Mouse (Mus musculus) erythroid progenitor cell, adult 5-6 weeks (primary cell): ENCODE data around the gene Tmem131. TPM values are rescaled to one million over a fixed set of nuclear protein-coding genes. Genes with fewer than 3 reads are reported as not detected.
"Not testable (repeated sequence)": the region's sequence is repeated elsewhere in the genome, so short reads cannot be mapped to it uniquely, and the experiment has no call there.

ENCODE experiments used
- ATAC-seq: replicated peaks from 2 replicates; pipeline ENCODE4 v1.8.0; 2016; ENCODE audit warnings: moderate number of reproducible peaks, mild to moderate bottlenecking, moderate TSS enrichment, inconsistent platforms; ENCODE audit not compliant: poor library complexity, low FRiP score, severe bottlenecking
- total RNA-seq, 2 experiments: library from RNA; stranded (forward) in 1 of 2; stranded (reverse) in 1 of 2; fragments of 150-400 nt in 1 of 2; fragments of 186-747, 209-891 nt in 1 of 2; gene quantifications; 2 replicates each; pipeline versions ENCODE4 v1.2.3 to v1.2.4; 2015 to 2017; ENCODE audit warnings: low replicate concordance in 2 of 2

Tmem131 gene
- total RNA-seq, 2 experiments from 2014 or later: 80.9 to 128 TPM

GRCm38 (mm10) chr1:36921614-36922393 lies 21.7 kb downstream of the Tmem131 start:
- ATAC-seq: no peak

- no peak; the same call in 1 of the 2 replicates for ATAC-seq
These were observed 22.7 kb downstream of the Tmem131 start for GRCm38 (mm10) chr1:36920726-36921125.

GRCm38 (mm10) chr1:36920154-36920716 lies 23.2 kb downstream of the Tmem131 start:
- ATAC-seq: peak; percentile 67

DNA sequence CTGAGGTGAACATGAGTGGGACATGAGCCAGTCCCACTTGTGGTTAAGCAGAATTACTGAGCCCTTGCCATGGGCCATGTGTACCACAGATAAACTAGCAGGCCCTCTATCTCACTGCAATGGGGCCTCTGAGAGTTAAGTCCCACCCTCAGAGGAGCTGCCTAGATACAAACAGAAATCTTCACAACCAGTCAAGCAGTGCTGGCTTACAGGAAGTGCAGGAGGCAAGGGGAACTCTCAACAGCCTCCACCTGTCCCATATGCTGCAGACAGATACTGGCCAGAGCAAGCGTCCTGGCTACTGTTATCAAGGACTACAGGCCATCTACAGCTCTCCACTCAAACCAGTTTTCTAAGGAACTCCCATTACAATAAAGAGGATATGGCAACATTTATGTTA lies 23.7 kb downstream of the Tmem131 start:
- peak; percentile 79 for ATAC-seq

- ATAC-seq: peak; percentile 35
These were observed 26.0 kb downstream of the Tmem131 start for GRCm38 (mm10) chr1:36917423-36917822.

DNA sequence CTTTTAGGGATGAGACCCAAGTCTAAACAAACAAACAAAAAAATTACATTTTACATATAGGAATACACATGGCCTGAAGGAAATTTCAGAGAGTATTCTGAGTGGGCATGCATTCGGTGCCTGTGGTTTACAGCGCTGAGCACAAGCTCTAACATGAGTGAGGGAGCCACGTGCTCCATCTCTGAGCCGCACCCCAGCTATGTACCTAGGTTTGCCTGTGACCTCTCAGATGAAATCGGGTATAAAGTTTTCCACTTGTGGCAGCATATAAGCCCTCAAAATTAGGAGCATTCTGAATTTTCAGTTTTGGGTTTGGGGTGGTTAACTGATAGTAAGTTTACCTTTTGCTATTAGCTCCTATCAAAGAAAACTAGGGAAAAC lies 28.3 kb downstream of the Tmem131 start:
- ATAC-seq: no peak

GRCm38 (mm10) chr1:36914455-36915199 lies 28.8 kb downstream of the Tmem131 start:
- ATAC-seq: no peak

- ATAC-seq: no peak
These were observed 29.7 kb downstream of the Tmem131 start for GRCm38 (mm10) chr1:36913806-36914205.

DNA sequence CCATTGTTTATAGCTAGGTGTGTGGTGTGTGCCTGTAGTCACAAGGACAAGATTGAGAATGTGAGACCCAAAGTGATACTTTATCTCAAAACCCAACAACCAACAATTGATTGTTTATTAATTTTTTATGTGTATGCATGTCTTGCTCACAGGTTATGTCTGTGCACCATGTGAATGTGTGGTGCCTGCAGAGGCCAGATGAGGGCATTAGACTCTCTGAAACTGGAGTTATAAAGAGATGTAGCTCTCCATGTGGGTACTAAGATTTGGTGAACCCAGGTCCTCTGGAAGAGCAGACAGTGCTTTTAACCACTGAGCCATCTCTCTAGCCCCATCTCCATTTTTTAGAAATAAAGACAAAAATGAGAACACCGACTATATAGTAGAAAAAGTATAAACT lies 31.2 kb downstream of the Tmem131 start:
- ATAC-seq: no peak

- no peak for ATAC-seq
These were observed 31.9 kb downstream of the Tmem131 start for GRCm38 (mm10) chr1:36911603-36912002.

GRCm38 (mm10) chr1:36910397-36910796 lies 33.1 kb downstream of the Tmem131 start:
- ATAC-seq: no peak

DNA sequence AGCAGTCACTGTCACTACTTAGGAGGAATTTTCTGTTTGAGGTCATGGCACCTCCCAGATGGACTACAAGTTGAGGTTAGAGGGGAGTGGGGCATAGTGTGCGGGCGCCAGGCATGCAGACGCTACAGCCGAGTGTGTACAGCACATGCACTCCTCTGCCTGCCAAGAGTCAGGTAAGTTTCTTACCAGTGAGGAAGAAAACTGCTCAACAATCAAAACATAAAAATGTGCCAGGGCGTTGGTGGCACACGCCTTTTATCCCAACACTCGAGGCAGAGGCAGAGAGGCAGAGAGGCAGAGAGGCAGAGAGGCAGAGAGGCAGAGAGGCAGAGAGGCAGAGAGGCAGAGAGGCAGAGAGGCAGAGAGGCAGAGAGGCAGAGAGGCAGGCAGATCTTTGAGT lies 33.5 kb downstream of the Tmem131 start:
- ATAC-seq: not testable (repeated sequence)

- no peak for ATAC-seq
These were observed 38.2 kb downstream of the Tmem131 start for GRCm38 (mm10) chr1:36905216-36905615.

DNA sequence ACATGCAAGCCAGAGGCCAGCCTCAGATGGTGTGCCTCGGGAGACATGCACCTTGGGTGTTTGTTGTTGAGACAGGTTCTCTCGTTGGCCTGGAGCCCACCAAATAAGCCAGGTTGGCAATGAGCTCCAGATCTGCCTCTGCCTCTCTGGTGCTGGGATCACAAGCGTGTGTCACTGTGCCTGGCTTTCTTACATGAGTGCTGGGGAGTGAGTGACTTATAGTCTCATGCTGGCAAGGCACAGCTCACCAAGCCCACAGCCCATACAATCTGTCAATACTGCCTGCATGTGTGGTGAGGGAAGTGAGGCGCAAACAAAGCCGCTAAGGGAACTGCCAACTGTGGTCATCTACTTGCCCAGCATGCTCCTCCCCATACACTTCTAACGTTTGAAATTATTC lies 39.0 kb downstream of the Tmem131 start:
- no peak for ATAC-seq

- no peak for ATAC-seq
These were observed 39.4 kb downstream of the Tmem131 start for GRCm38 (mm10) chr1:36904084-36904451.

DNA sequence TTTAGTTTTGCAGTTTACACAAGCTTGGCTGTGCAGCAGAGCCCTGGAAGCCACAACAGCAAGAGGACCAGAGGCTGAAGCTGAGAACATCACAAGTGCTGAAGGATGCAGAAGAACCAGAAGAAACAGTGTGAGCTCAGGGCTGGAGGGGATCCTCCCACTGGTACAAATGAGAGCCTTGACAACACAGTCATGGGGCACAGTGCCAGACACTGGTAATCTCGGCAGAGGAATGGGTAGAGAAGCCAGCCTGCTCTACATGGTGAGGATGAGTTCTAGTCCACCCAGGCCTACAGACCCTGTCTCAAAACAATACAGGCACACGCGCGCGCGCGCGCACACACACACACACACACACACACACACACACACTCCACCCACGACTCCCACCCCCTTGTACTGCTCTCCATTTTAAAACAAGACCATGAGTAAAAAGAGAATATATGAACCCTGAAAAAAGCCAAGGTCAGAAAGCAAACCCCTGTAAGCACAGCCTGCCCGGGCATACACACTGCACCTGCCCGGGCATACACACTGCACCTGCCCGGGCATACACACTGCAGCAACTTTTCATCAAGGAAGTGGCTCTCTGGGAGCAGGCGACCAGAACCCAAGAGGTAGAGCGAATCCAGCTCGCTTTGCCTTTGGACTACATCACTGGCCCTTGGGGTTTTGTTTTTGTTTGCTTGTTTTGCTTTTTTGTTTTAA lies 39.9 kb downstream of the Tmem131 start:
- ATAC-seq: no peak

- ATAC-seq: no peak
These were observed 40.7 kb downstream of the Tmem131 start for GRCm38 (mm10) chr1:36902533-36903315.

- ATAC-seq: no peak
These were observed 43.8 kb downstream of the Tmem131 start for GRCm38 (mm10) chr1:36899622-36900021.

- no peak for ATAC-seq
These were observed 47.0 kb downstream of the Tmem131 start for GRCm38 (mm10) chr1:36896423-36896822.

- ATAC-seq: no peak
These were observed 48.0 kb downstream of the Tmem131 start for GRCm38 (mm10) chr1:36895452-36895851.
